Mouse (Mus musculus) splenic B cell, adult 2 months (primary cell): ENCODE results near the gene Oasl2.
"Not testable (repeated sequence)": the region's sequence is repeated elsewhere in the genome, so short reads cannot be mapped to it uniquely, and the experiment has no call there.

ENCODE experiments used
- DNase-seq: peaks from one replicate; pipeline ENCODE4 v3.0.0-alpha.2; 2011; ENCODE audit warnings: low read depth, low spot score
- H3K27me3 ChIP-seq: 2 replicates; pipeline ENCODE4 v1.6.1; 2012; ENCODE audit warnings: mild to moderate bottlenecking, low read length, moderate library complexity, mixed read lengths; ENCODE audit not compliant: control insufficient read depth, poor library complexity, insufficient read depth, severe bottlenecking
- H3K36me3 ChIP-seq: 2 replicates; pipeline ENCODE4 v1.6.1; 2012; ENCODE audit warnings: mild to moderate bottlenecking, low read length, moderate library complexity, mixed read lengths; ENCODE audit not compliant: control insufficient read depth, poor library complexity, insufficient read depth, severe bottlenecking

Gene Oasl2

GRCm38 (mm10) chr5:114896688-114897373 lies at the start of gene Oasl2:
TSS of gene Oasl2 (plus strand) at chr5:114896936.
- no peak for DNase-seq
- H3K36me3 ChIP-seq: no peaks in the 10 kb centered on the region
- H3K27me3 ChIP-seq: no peaks in the 10 kb centered on the region

GRCm38 (mm10) chr5:114851565-114852236 lies 45.0 kb upstream of the Oasl2 start:
- no peak for DNase-seq
- no peaks in the 10 kb centered on the region for H3K27me3 ChIP-seq
- H3K36me3 ChIP-seq: no peaks in the 10 kb centered on the region

DNA sequence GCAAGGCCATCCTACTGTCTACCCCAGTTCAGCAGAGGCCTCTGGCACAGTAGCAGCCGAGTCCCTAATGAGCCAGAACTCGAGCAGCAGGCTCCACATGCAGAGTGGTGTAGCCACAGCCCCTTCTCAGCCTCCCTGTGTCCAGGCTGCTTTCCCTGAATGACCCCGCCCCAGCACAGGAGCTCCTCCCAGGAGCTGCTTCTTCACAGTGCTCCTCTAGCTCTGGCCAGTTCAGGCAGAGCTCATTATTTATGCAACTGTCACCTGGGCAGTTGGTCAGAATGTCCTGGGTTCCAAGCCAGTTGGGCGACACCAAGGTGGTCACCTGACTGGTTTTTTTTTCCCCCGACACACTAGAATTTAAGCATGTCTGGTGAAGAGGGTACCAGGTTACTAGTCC lies 43.4 kb upstream of the Oasl2 start, which contains the start of gene 4930519G04Rik:
Gene 4930519G04Rik (plus strand): TSS at position 301 of the 400 bp plus-strand sequence.
- H3K36me3 ChIP-seq, DNase-seq, H3K27me3 ChIP-seq: not testable (repeated sequence)

GRCm38 (mm10) chr5:114858582-114858981 lies 38.2 kb upstream of the Oasl2 start, which contains the start of gene Gm9936:
TSS of gene Gm9936 (minus strand) at chr5:114858682.
- H3K36me3 ChIP-seq: no peaks in the 10 kb centered on the region
- no peaks in the 10 kb centered on the region for H3K27me3 ChIP-seq
- DNase-seq: no peak

DNA sequence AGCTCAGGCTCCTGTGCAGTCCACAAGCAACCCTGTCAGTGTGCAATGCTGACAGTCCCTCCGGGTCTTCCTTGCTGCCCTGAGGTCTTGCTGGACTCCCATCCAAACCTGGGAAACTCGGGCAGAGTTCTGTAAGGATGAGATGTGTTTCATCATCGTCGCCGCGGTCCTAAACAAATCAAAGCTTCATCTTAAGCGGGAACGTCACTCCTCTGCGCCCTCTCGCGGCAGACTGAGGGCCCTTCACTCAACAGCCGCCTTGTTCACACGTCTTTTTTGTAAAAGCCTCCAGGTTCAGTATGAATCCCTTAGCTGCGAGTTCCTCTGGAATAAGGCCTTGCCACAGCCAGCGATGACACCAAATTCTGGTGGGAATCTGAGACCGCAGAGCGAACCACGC lies 37.5 kb upstream of the Oasl2 start:
- H3K27me3 ChIP-seq: no peaks in the 10 kb centered on the region
- peak; percentile 88 for DNase-seq
- H3K36me3 ChIP-seq: no peaks in the 10 kb centered on the region

DNA sequence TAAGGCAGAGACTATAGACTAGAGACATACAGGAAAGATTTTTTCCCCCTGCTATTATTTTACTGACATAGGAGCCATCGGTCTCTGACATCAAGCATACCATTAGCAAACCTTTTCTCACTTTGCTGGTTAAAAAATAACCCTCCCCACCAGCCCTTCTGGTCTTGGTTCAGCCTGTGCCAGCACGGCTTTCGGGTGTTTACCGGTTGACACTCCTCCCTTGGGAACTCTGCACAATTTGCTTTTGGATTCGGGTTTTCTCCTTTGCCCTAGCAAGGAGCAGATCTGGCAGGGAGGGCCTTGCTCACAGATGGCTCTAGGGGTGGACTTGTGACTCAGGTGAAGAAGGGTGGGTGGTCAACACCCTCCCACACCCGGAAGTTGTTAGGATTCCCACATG lies 35.0 kb upstream of the Oasl2 start:
- no peaks in the 10 kb centered on the region for H3K27me3 ChIP-seq
- DNase-seq: no peak
- H3K36me3 ChIP-seq: no peaks in the 10 kb centered on the region

DNA sequence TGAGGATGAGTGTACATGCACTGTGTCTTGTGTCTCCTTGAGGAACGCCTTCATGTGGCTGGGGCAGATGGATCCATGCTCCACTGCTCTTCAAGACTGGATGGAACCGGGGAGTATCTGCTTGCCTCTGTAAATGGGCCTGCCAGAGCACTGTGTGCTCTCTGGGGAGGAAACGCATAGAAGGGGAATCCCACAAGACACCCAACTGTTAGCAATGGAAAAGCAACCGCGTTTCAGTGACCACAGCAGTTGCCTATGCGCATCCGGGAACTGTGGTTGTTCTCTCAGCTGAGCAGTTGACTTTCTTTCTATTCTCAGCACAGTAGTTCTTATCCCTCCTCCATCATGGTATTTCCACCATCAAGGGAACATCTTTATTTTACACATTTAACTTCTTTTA lies 31.9 kb upstream of the Oasl2 start:
- Histone ChIP-seq H3K27me3 (no peaks in the 10 kb centered on the region), H3K36me3 (no peaks in the 10 kb centered on the region)
- DNase-seq: peak; percentile 95

GRCm38 (mm10) chr5:114865279-114865678 lies 31.5 kb upstream of the Oasl2 start:
- DNase-seq: no peak
- Histone ChIP-seq H3K36me3 (no peaks in the 10 kb centered on the region), H3K27me3 (no peaks in the 10 kb centered on the region)

DNA sequence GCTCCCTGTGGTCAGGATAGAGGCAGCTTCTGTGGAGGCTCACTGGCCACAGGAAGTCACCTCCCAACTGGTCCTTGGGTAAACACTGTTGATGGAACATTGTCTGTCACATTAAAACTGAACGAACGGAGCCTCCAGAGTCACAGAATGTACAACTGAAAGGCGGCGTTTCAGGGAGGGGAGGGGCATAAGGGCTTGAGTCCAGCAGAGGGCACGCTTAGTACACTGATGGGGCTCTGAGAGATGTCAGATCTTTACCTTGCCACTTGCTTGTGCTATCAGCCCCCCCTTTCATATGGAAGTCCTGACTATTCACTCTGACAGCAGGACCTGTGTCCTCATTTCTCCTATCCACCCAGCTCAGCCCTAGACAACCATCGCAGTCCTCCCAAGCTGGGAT lies 20.9 kb upstream of the Oasl2 start:
- peak; percentile 66 for DNase-seq

GRCm38 (mm10) chr5:114876331-114876730 lies 20.4 kb upstream of the Oasl2 start:
- Histone ChIP-seq H3K27me3 (no peaks in the 10 kb centered on the region), H3K36me3 (no peaks in the 10 kb centered on the region)
- no peak for DNase-seq

More for the DNA sequence above, 20.9 kb upstream of the Oasl2 start:
- Histone ChIP-seq H3K36me3 (no peaks in the 10 kb centered on the region), H3K27me3 (no peaks in the 10 kb centered on the region)

DNA sequence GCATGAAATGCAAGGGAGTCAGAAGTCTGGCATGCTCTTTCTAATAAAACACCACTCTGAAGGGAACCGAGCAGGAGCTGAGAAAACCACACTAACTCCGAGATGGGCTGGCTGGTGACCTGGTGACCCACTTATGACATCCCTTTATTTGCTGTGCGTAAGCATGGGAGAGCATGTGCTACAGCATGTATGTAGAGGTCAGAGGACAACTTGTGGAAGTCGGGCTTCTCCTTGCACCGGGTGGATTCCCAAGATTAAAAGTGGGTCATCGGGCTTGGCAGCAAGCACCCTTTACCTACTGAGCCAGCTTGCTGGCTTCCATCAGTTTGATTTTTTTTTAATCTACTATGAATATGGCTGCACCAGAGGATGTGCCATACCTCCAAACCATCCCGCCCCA lies 19.2 kb upstream of the Oasl2 start:
- H3K36me3 ChIP-seq: no peaks in the 10 kb centered on the region
- H3K27me3 ChIP-seq: no peaks in the 10 kb centered on the region
- DNase-seq: no peak

GRCm38 (mm10) chr5:114879399-114879798 lies 17.3 kb upstream of the Oasl2 start:
- Histone ChIP-seq H3K36me3 (no peaks in the 10 kb centered on the region), H3K27me3 (no peaks in the 10 kb centered on the region)
- no peak for DNase-seq

DNA sequence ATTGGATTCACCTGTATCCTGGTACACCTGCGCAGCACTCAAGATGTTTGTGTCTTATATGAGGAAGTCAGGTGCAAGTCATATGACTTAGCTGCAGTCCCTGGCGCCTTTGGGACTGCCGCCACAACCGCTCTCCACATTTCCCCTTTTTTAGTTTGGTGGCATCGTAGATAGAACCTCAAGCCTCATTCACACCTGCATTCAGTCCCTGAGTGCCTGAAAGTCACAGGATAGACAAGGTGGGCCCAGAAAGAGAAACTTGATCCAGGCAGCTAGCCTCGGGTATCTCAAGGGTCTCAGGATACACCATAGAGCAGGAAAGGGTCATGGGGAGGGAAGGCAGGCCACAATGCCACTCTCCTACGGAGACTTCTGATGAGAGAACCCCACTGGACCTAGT lies 14.4 kb upstream of the Oasl2 start:
- peak; percentile 80 for DNase-seq
- not testable (repeated sequence) for H3K36me3 ChIP-seq, H3K27me3 ChIP-seq

DNA sequence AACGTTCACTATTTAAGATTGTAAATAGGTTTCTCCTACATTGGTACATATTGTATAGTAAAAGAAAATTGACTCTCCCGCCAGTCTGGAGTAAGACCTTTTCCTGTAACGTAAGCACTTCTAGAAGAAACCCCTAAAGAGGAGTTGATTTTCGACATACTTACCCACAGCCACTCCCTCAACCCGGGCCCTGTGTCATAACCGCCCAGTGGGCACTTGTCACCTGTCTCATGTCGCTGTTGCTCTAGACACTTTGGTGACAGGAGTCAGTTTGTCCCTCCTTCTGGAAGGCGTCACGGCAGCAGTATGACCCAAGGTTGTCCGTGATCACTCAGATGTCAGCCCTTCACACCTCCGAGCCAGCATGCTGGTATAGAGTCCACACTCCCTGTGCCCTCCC lies 13.7 kb upstream of the Oasl2 start:
- DNase-seq: no peak
- Histone ChIP-seq H3K36me3 (no peaks in the 10 kb centered on the region), H3K27me3 (no peaks in the 10 kb centered on the region)

GRCm38 (mm10) chr5:114886801-114887200 lies 9.9 kb upstream of the Oasl2 start:
- H3K36me3 ChIP-seq: no peaks in the 10 kb centered on the region
- no peak for DNase-seq
- no peaks in the 10 kb centered on the region for H3K27me3 ChIP-seq
